15 mouse cellular contexts compared by ENCODE assay signal in the genomic region with DNA sequence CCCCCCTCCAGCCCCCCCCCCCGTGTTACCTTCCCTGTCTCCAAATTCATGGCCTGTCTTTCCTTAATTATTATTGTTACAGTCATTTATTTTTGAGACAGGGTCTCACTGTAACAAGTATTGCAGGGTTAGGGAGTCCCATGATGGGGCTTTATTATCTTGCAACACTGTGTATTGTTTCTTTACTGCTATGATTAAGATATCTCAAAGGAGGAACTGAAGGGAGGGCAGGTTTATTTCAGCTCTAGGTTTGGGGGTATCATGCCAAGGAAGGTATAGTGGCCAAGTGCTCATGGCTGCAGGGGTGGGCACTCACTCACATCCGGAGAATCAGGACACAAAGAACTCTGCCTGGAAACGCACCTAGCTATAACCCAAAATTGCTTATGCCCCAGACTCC. TPM values are rescaled to one million over a fixed set of nuclear protein-coding genes. Genes with fewer than 3 reads are reported as not detected.
A peak's percentile ranks its signal among the peaks of the same experiment; 100 is the strongest.
DNase-seq lines count a peak whose midpoint lies in the region; ATAC-seq and TF ChIP-seq lines count a peak whose summit lies in the region.
"Had no signal": no experiment of that assay in that cellular context is flagged by ENCODE, and none has a peak within 500 bp of the region (broad histone marks: within the 10 kb centered on the region; RNA-seq: fewer than 3 reads in every experiment).

No protein-coding gene starts in this region.

- H3K27ac ChIP-seq in forebrain, embryonic 14.5 days (ENCODE audit: low read depth, low read length), result 0 out of 2 replicates have a peak overlapping the region, but pooled peaks have one; percentile 17
- H3K27ac ChIP-seq in forebrain, embryonic 12.5 days, result no peak overlapping the region
- no peak overlapping the region for H3K27ac ChIP-seq in limb, embryonic 15.5 days
- no peak overlapping the region for H3K27ac ChIP-seq in limb, embryonic 10.5 days
- H3K27ac ChIP-seq in MEL (ENCODE audit: control insufficient read depth, low read depth, low read length), result no peak overlapping the region
- no peak overlapping the region for H3K27ac ChIP-seq in intestine, postnatal 0 days (ENCODE audit: low read depth, low read length)

- H3K4me3 ChIP-seq in forebrain, embryonic 14.5 days (ENCODE audit: low read depth, low read length), result no peak overlapping the region
- H3K4me3 ChIP-seq in forebrain, embryonic 12.5 days (replicated peaks), result no peak overlapping the region
- no peak overlapping the region for H3K4me3 ChIP-seq in limb, embryonic 15.5 days
- no peak overlapping the region for H3K4me3 ChIP-seq in limb, embryonic 10.5 days
- H3K4me3 ChIP-seq in MEL (ENCODE audit: control insufficient read depth in 1 of 2, insufficient read depth in 1 of 2, low read depth in 2 of 2, low read length in 2 of 2), result no peak overlapping the region
- no peak overlapping the region for H3K4me3 ChIP-seq in intestine, postnatal 0 days (ENCODE audit: low read depth, low read length)

- H3K4me2 ChIP-seq in forebrain, embryonic 14.5 days (ENCODE audit: low read length), result no peak overlapping the region
- H3K4me2 ChIP-seq in forebrain, embryonic 12.5 days, result no peak overlapping the region
- H3K4me2 ChIP-seq in limb, embryonic 15.5 days, result no peak overlapping the region
- no peak overlapping the region for H3K4me2 ChIP-seq in intestine, postnatal 0 days (replicated peaks; ENCODE audit: low read depth)

- H3K27me3 ChIP-seq in forebrain, embryonic 14.5 days (replicated peaks; ENCODE audit: control insufficient read depth, insufficient read depth, low read length), result no peaks in the 10 kb centered on the region
- peaks cover 13% of the 10 kb centered on the region; the same call in 1 of the 2 replicates for H3K27me3 ChIP-seq in forebrain, embryonic 12.5 days
- H3K27me3 ChIP-seq in limb, embryonic 15.5 days, result no peaks in the 10 kb centered on the region
- H3K27me3 ChIP-seq in limb, embryonic 10.5 days (ENCODE audit: low read depth, poor library complexity, severe bottlenecking), result peaks cover 20% of the 10 kb centered on the region; the same call in 1 of the 2 replicates
- no peaks in the 10 kb centered on the region for H3K27me3 ChIP-seq in MEL (ENCODE audit: control insufficient read depth in 1 of 2, insufficient read depth in 2 of 2, low read length in 2 of 2)
- no peaks in the 10 kb centered on the region for H3K27me3 ChIP-seq in intestine, postnatal 0 days (replicated peaks; ENCODE audit: control insufficient read depth, insufficient read depth, low read length)
- H3K27me3 ChIP-seq: Patski had no signal

- no peaks in the 10 kb centered on the region for H3K36me3 ChIP-seq in forebrain, embryonic 14.5 days (ENCODE audit: control insufficient read depth, insufficient read depth, low read length)
- H3K36me3 ChIP-seq in forebrain, embryonic 12.5 days (replicated peaks), result no peaks in the 10 kb centered on the region
- no peaks in the 10 kb centered on the region for H3K36me3 ChIP-seq in limb, embryonic 15.5 days
- no peaks in the 10 kb centered on the region for H3K36me3 ChIP-seq in limb, embryonic 10.5 days
- peaks cover 0 to 17% of the 10 kb centered on the region in 2 experiments; a peak in 2 of 4 replicates for H3K36me3 ChIP-seq in MEL (ENCODE audit: control insufficient read depth in 1 of 2, insufficient read depth in 2 of 2, low read length in 2 of 2)
- H3K36me3 ChIP-seq in intestine, postnatal 0 days (ENCODE audit: control insufficient read depth, insufficient read depth), result no peaks in the 10 kb centered on the region
- H3K36me3 ChIP-seq: G1E had no signal

- TF ChIP-seq RAD21 in MEL (IDR thresholded peaks at IDR 0.05; ENCODE audit: low read depth, low read length), result no peak

- no peak overlapping the region for H3K9ac ChIP-seq in forebrain, embryonic 14.5 days (ENCODE audit: low read length)
- no peak overlapping the region for H3K9ac ChIP-seq in forebrain, embryonic 12.5 days
- H3K9ac ChIP-seq in limb, embryonic 15.5 days, result no peak overlapping the region
- no peak overlapping the region for H3K9ac ChIP-seq in MEL (ENCODE audit: control insufficient read depth, low read depth, low read length, poor library complexity, severe bottlenecking)
- no peak overlapping the region for H3K9ac ChIP-seq in intestine, postnatal 0 days (ENCODE audit: low read depth, low read length)

- no peak for ATAC-seq in forebrain, embryonic 14.5 days
- ATAC-seq in forebrain, embryonic 12.5 days (ENCODE audit: low FRiP score), result no peak
- 0 out of 2 replicates have a peak, but pooled peaks have one; percentile 12 for ATAC-seq in limb, embryonic 15.5 days (ENCODE audit: insufficient number of reproducible peaks, low FRiP score, low TSS enrichment, low read depth)
- no peak for ATAC-seq in intestine, postnatal 0 days
- ATAC-seq: activated CD4-positive, CD25-positive, alpha-beta regulatory T cell, adult 4 months; CD4-positive, CD25-positive, alpha-beta regulatory T cell, adult 4 months; Patski had no signal

- H3K9me3 ChIP-seq in forebrain, embryonic 14.5 days (replicated peaks; ENCODE audit: control insufficient read depth, low read length), result no peaks in the 10 kb centered on the region
- no peaks in the 10 kb centered on the region for H3K9me3 ChIP-seq in forebrain, embryonic 12.5 days
- no peaks in the 10 kb centered on the region for H3K9me3 ChIP-seq in limb, embryonic 15.5 days
- no peaks in the 10 kb centered on the region for H3K9me3 ChIP-seq in limb, embryonic 10.5 days (replicated peaks)
- no peaks in the 10 kb centered on the region for H3K9me3 ChIP-seq in MEL (replicated peaks; ENCODE audit: insufficient read depth, low read length)
- no peaks in the 10 kb centered on the region for H3K9me3 ChIP-seq in intestine, postnatal 0 days (ENCODE audit: control insufficient read depth)
- H3K9me3 ChIP-seq: G1E had no signal

- no peak for DNase-seq in forebrain, embryonic 14.5 days (ENCODE audit: low spot score)
- no peak for DNase-seq in limb, embryonic 10.5 days (ENCODE audit: low spot score)
- DNase-seq in MEL (ENCODE audit: low read depth, low spot score), result peak; percentile 52
- DNase-seq: B cell, adult 2 months; cerebellum, adult 11 months; cerebellum, adult 11-12 months; cerebellum, adult 18-20 months; cerebellum, adult 2 months had no signal

- TF ChIP-seq EP300 in MEL (IDR thresholded peaks at IDR 0.05; ENCODE audit: low read depth in 1 of 2, low read length in 2 of 2), result peak; percentile 79 to 84

- no peak for TF ChIP-seq POLR2A in MEL (IDR thresholded peaks at IDR 0.05; ENCODE audit: control insufficient read depth in 1 of 2, insufficient read depth in 1 of 2, low read depth in 1 of 2, low read length in 2 of 2, poor library complexity in 1 of 2)

- TF ChIP-seq CTCF in MEL (IDR thresholded peaks at IDR 0.05 in 2 of 3, conservative IDR thresholded peaks at IDR 0.05 in 1 of 3; ENCODE audit: control insufficient read depth in 1 of 3, insufficient read depth in 1 of 3, low read depth in 2 of 3, low read length in 3 of 3, poor library complexity in 1 of 3, severe bottlenecking in 1 of 3), result no peak
- TF ChIP-seq CTCF in intestine, postnatal 0 days (IDR thresholded peaks at IDR 0.05; ENCODE audit: low read depth), result no peak

- 0 out of 2 replicates have a peak, but pooled peaks cover 6% of the 10 kb centered on the region for H3K4me1 ChIP-seq in forebrain, embryonic 14.5 days (ENCODE audit: control insufficient read depth, insufficient read depth, low read length)
- peaks cover 11% of the 10 kb centered on the region; the same call in 1 of the 2 replicates for H3K4me1 ChIP-seq in forebrain, embryonic 12.5 days
- H3K4me1 ChIP-seq in limb, embryonic 15.5 days, result peaks cover 14% of the 10 kb centered on the region
- peaks cover 10% of the 10 kb centered on the region for H3K4me1 ChIP-seq in limb, embryonic 10.5 days
- peaks cover 14 to 28% of the 10 kb centered on the region in 2 experiments for H3K4me1 ChIP-seq in MEL (ENCODE audit: control insufficient read depth in 1 of 2, insufficient read depth in 2 of 2, low read length in 2 of 2)
- 0 out of 2 replicates have a peak, but pooled peaks cover 3% of the 10 kb centered on the region for H3K4me1 ChIP-seq in intestine, postnatal 0 days (replicated peaks; ENCODE audit: control insufficient read depth, insufficient read depth, low read length)

- 85% methylated on average over 3 of the region's 3 CpGs for WGBS in forebrain, embryonic 14.5 days
- 81% methylated on average over 3 of the region's 3 CpGs for WGBS in forebrain, embryonic 12.5 days
- WGBS in limb, embryonic 15.5 days, result 67% methylated on average over 3 of the region's 3 CpGs
- WGBS in limb, embryonic 10.5 days, result 91% methylated on average over 3 of the region's 3 CpGs
- WGBS in intestine, postnatal 0 days, result 85% methylated on average over 3 of the region's 3 CpGs

- no peaks in the 10 kb centered on the region for H3K79me2 ChIP-seq in MEL (ENCODE audit: control insufficient read depth, insufficient read depth, low read length, poor library complexity)

TF ChIP-seq in MEL, 35 proteins besides CTCF, POLR2A, EP300 and RAD21 (continues in another document):
- TF ChIP-seq GABPA (IDR thresholded peaks at IDR 0.05; ENCODE audit: low read depth, low read length), result no peak
- TF ChIP-seq TCF12 (IDR thresholded peaks at IDR 0.05; ENCODE audit: low read depth, low read length), result peak; percentile 80
- no peak for TF ChIP-seq POLR2AphosphoS2 (IDR thresholded peaks at IDR 0.05; ENCODE audit: low read length)
- no peak for TF ChIP-seq KAT2A (conservative IDR thresholded peaks at IDR 0.05; ENCODE audit: low read depth, low read length)
- TF ChIP-seq ZKSCAN1 (IDR thresholded peaks at IDR 0.05; ENCODE audit: low read depth, low read length), result no peak
- TF ChIP-seq SIN3A (IDR thresholded peaks at IDR 0.05; ENCODE audit: low read length), result peak; percentile 48; the same call in 1 of the 2 replicates
- TF ChIP-seq BHLHE40 (IDR thresholded peaks at IDR 0.05; ENCODE audit: borderline replicate concordance, low read depth, low read length), result no peak
- peak; percentile 68; the same call in 1 of the 2 replicates for TF ChIP-seq RCOR1 (IDR thresholded peaks at IDR 0.05; ENCODE audit: low read depth, low read length)
- no peak for TF ChIP-seq NELFE (IDR thresholded peaks at IDR 0.05; ENCODE audit: low read depth, low read length)
- no peak for TF ChIP-seq MYC (IDR thresholded peaks at IDR 0.05; ENCODE audit: low read depth, low read length)
- TF ChIP-seq ETS1 (IDR thresholded peaks at IDR 0.05; ENCODE audit: low read depth, low read length), result peak; percentile 60; the same call in 1 of the 2 replicates

RNA-seq across cellular contexts. Expression of a gene that starts 23.8 kb away (rescaled TPM):
- polyA plus RNA-seq in forebrain, embryonic 14.5 days (2014; fragmentation: Nextera tagmentation; extraction: Ambion mirVana), result 6.1 and 7.1 TPM in 2 replicates
- polyA plus RNA-seq in forebrain, embryonic 12.5 days (2016; fragmentation: Nextera tagmentation; extraction: Ambion mirVana), result 16.8 and 18.7 TPM in 2 replicates
- 30.5 and 36.5 TPM in 2 replicates for polyA plus RNA-seq in limb, embryonic 15.5 days (2015; fragmentation: Nextera tagmentation; extraction: Ambion mirVana)
- polyA plus RNA-seq in limb, embryonic 10.5 days (2016; fragmentation: Nextera tagmentation; extraction: Ambion mirVana), result 20.3 and 22.3 TPM in 2 replicates
- 23.5 and 27.4 TPM in 2 replicates for total RNA-seq in MEL (2012; rRNA removed)
- 10 to 100 TPM in 1 of 2 experiments, not detected in 1; 26.7 TPM for polyA plus RNA-seq in MEL (2012; ENCODE audit: insufficient read depth in 1 of 2, insufficient read length in 2 of 2, low read depth in 1 of 2, low replicate concordance in 2 of 2, missing spikeins in 1 of 2)
- 19.8 and 22.5 TPM in 2 replicates for polyA plus RNA-seq in intestine, postnatal 0 days (2015; fragmentation: Nextera tagmentation; extraction: Ambion mirVana)
